Mouse (Mus musculus) midbrain, embryonic 10.5 days (tissue): ENCODE data around the gene Actr10. TPM values are rescaled to one million over a fixed set of nuclear protein-coding genes. Genes with fewer than 3 reads are reported as not detected.

Source experiments
- DNase-seq: peaks from one replicate; pipeline ENCODE4 v3.0.0-alpha.2; 2017; ENCODE audit warnings: low spot score
- H3K27ac ChIP-seq: fragments of 300-500 bp; sonication (generic); replicated peaks from 2 replicates; pipeline ENCODE4 v1.5.1; 2016; ENCODE audit warnings: mild to moderate bottlenecking
- H3K27me3 ChIP-seq: fragments of 300-500 bp; sonication (generic); 2 replicates; pipeline ENCODE4 v1.6.1; 2016; ENCODE audit warnings: low read depth, mild to moderate bottlenecking; ENCODE audit not compliant: poor library complexity, severe bottlenecking
- H3K36me3 ChIP-seq: fragments of 300-500 bp; sonication (generic); 2 replicates; pipeline ENCODE4 v1.6.1; 2016; ENCODE audit warnings: mild to moderate bottlenecking, moderate library complexity
- H3K4me1 ChIP-seq: fragments of 300-500 bp; sonication (generic); 2 replicates; pipeline ENCODE4 v1.6.1; 2016
- H3K4me3 ChIP-seq: fragments of 300-500 bp; sonication (generic); 2 replicates; pipeline ENCODE4 v1.5.1; 2016; ENCODE audit warnings: mild to moderate bottlenecking, moderate library complexity
- H3K9me3 ChIP-seq: fragments of 300-500 bp; sonication (generic); replicated peaks from 2 replicates; pipeline ENCODE4 v1.6.1; 2016; ENCODE audit warnings: mild to moderate bottlenecking
- WGBS: fragments of 180-500 bp; shearing (Covaris S2); methylation state at CpG from one replicate; pipeline ENCODE4 v1.1.7; 2016; 5-methylcytosine and 5-hydroxymethylcytosine counted together
- polyA plus RNA-seq: library from polyadenylated mRNA; unstranded; fragments of >200 nt; fragmentation: Nextera tagmentation; extraction: Ambion mirVana; gene quantifications from 2 replicates; pipeline ENCODE4 v1.2.1, GENCODE M21; 2016

Actr10 gene
- polyA plus RNA-seq, 1 experiment from 2014 or later = 225 TPM

DNA sequence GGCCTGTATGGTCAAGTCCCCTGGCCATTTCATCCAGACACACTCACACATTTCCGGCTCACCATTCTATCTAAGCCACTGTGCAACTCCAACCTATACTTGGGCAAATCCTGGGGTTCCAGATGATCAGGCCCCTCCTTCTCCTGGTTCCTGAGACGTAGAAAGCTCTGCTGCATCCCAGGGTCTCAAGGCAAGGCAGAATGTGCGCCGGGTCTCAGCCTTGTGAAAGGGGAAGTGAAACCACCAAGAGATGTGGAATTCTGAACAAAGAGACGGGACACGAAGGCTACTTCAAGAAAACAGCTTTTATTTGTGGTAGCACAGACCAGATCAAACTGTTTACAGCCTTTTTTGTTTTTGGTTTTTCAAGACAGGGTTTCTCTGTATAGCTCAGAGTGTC lies 68.5 kb downstream of the Actr10 start:
- Histone ChIP-seq H3K4me1 (no peaks in the 10 kb centered on the region), H3K9me3 (no peaks in the 10 kb centered on the region), H3K27me3 (no peaks in the 10 kb centered on the region), H3K4me3 (no peak overlapping the region), H3K36me3 (peaks cover 86% of the 10 kb centered on the region), H3K27ac (no peak overlapping the region)
- DNase-seq = no peak
- WGBS = 95% methylated on average over 6 of the region's 6 CpGs

DNA sequence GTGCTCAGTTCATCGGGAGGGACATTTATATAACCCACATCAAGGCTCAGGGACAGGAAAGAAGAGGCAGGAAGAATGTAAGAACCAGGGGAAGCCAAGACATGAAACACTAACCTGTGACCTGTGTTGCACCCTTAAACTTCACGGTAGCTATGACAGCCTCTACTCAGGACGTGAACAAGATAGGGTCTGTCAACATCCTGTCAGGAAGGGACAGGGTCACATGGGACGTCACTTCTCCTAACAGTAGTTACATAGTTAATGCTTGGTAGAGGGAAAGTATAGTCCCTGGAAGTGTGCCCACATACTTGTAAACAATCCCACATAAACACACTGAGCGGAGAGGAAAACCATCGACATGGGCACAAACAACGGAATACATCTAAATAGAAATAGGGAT lies 69.2 kb downstream of the Actr10 start:
- 91% methylated on average over 7 of the region's 7 CpGs for WGBS
- H3K27ac ChIP-seq = no peak overlapping the region
- DNase-seq = no peak
- H3K9me3 ChIP-seq = no peaks in the 10 kb centered on the region
- peaks cover 89% of the 10 kb centered on the region for H3K36me3 ChIP-seq
- no peak overlapping the region for H3K4me3 ChIP-seq
- no peaks in the 10 kb centered on the region for H3K27me3 ChIP-seq
- H3K4me1 ChIP-seq = no peaks in the 10 kb centered on the region

DNA sequence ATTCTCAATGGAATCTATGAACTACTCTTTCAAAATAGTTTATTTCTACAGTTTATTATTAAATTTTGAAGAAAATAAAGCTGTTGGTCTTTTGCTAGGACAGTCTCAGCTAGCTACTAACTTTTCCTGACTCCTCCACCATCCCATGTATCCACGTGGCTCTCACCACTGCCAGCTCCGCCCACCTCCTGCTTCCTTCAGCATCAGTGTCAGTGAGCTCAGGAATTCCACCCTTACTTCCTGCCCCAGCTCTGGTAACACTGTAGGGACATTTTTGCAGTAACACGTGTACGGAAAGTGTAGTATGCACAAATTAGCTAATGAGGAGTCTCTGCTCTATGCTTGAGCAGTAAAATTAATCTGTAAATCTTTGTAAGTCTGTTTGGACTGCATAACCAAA lies 72.1 kb downstream of the Actr10 start:
- H3K4me1 ChIP-seq = peaks cover 18% of the 10 kb centered on the region
- no peak for DNase-seq
- H3K9me3 ChIP-seq = no peaks in the 10 kb centered on the region
- H3K4me3 ChIP-seq = no peak overlapping the region
- WGBS = 72% methylated on average over 4 of the region's 4 CpGs
- no peaks in the 10 kb centered on the region for H3K27me3 ChIP-seq
- peaks cover 86% of the 10 kb centered on the region for H3K36me3 ChIP-seq
- no peak overlapping the region for H3K27ac ChIP-seq

Other genes with a start within 250 kb of the Actr10 start
- gene Frmd6, start 112.3 kb upstream of the Actr10 start, polyA plus RNA-seq = 18.0 and 19.2 TPM in 2 replicates
- gene Psma3, start 36.8 kb downstream of the Actr10 start, polyA plus RNA-seq = 620 and 680 TPM in 2 replicates
- gene Arid4a, start 78.1 kb downstream of the Actr10 start, polyA plus RNA-seq = 25.5 and 26.6 TPM in 2 replicates
- gene Tomm20l, start 173.6 kb downstream of the Actr10 start, polyA plus RNA-seq = not detected in 2 replicates
- 70.2 and 82.7 TPM in 2 replicates for gene Timm9, start 198.8 kb downstream of the Actr10 start, polyA plus RNA-seq
- gene 2700049A03Rik, start 199.0 kb downstream of the Actr10 start, polyA plus RNA-seq = 17.4 and 17.5 TPM in 2 replicates